Mouse (Mus musculus): ENCODE results near the gene Apba2.

GRCm38 (mm10) chr7:64574144-64574543 lies 72.6 kb downstream of the Apba2 start:
- TF ChIP-seq CTCF (IDR thresholded peaks at IDR 0.05; ENCODE audit: insufficient read depth, low read depth, low read length) = no peak
- no peak for TF ChIP-seq POLR2A (IDR thresholded peaks at IDR 0.05; ENCODE audit: insufficient read depth, low read depth, low read length)

All from olfactory bulb, adult 2 months (tissue).